Mouse (Mus musculus) heart, adult 11 months (tissue): ENCODE data around the gene Uvrag.
A peak's percentile ranks its signal among the peaks of the same experiment; 100 is the strongest.

Experiments
- DNase-seq: peaks from one replicate; pipeline ENCODE4 v3.0.0; 2022

Gene Uvrag

DNA sequence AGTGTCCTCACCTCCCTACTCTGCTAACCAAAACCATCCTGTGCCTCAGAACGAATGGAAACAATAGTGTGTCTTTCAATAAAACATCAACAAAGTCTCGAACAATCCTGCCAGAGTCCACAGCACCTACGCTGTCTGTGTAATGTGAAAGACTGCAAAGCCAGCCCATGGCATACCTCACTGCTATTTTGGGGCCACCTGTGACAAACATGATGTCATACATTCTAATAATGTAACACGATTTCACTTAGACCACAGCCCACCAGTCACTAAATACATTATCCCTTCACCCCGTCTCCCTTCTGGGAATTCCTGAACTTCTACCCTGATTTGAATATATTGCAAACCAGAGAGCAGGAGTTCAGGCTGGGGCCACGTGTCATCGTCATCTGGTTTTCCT is 173.3 kb downstream of the Uvrag start:
- peak; percentile 74 for DNase-seq

DNA sequence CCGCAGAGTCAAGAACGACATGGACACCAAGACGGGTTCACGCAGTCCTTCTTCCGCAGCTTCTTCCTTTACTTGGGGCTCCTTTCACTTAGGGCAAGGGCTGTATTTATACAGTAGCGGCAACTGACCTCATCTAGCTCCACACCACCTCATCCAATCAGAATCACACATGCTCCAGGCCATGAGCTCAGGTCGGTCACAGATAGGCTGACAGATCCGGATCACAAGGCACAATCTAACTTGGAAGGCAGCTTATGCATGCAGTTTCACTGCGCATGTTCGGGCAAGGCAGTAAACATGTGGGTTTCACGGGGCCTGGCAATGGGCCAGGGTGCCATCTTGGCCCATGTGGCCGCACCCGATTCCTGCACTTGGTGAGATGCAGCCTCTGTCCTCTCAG is 177.4 kb downstream of the Uvrag start:
- DNase-seq = peak; percentile 61

DNA sequence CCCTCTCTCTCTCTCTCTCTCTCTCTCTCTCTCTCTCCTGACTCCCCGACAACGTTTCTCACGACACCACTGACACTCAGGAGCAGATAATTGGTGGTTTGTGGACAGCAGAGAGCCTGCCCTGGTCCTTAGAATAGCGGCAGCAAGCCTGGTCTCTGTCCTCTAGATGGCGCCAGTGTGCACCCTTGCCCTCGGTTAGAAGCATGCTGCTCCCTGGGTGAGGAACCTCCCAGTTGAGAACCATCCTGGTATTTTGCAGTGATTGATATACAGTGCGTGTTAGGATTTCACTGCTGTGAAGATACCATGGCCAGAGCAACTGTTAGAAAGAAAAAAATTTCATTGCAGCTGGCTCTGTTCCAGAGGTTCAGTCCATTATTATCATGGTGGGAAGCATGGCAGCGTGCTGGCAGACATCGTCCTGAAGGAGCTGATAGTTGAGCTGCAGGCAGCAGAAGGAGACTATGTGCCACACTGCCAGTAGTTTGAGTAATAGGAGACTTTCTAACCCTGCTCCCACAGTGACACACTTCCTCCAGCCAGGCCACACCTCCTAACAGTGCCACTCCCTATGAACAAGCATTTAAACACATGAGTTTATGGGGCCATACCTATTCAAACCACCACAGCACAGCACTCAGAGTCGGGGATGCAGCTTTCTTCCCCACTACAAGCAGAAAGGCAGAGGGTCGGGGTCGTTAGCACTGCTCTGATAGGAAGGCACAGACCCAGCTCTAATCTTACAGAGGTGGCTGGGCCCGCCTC is 178.2 kb downstream of the Uvrag start:
- DNase-seq = peak; percentile 91

DNA sequence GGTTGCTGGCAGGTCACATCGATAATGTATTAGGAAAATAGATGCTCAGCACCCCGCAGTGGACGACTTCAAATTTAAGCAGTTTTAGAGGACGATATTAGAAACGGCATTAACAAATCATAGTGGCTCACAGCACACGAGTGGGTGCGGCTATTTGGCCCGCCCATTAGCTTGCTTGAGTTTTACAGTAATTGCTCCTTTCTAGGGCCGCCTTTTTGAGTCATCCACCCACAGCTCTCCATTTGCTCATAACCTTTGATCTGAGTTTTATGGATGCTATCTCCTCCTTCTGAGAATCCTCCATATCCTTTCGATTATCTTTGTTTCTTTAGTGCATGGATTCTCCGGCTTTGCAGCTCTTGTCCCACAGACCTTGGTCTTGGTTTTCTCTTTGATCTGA is 178.9 kb downstream of the Uvrag start:
- peak; percentile 72 for DNase-seq

DNA sequence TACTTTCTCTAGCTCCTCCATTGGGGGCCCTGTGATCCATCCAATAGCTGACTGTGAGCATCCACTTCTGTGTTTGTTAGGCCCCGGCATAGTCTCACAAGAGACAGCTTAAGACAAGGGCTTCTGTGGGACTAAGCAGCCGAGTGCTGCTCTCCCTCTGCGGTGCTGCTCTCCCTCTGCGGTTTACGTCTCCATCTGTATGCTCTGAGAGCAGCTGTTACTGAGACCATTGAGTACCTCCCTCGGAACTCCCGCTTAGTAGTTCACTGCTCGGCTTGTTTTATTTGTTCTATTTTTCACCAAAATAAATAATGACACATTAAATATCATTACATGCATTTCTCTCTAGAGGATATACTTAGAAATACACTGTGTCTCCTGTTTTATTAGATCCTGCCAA is 180.7 kb downstream of the Uvrag start:
- DNase-seq = peak; percentile 55

DNA sequence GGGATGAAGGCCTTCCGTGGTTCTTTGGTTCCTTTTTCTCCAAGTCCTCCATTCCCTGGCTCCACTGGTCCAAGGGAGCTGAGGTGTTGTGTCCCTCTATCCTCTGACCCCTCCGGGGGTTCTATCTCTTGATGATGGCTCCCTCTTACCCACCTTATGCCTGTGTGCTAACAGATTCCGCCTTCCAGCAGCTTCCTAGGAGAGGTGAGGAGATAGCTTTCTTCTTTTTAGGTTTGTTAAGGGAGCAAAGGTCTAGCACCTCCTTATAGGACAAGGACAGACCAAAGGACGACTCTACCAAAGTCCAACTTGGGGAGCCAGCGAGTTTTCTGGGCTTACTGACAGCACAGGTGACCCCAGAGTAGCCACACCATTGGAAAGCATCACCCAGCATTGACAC is 181.7 kb downstream of the Uvrag start:
- peak; percentile 66 for DNase-seq

DNA sequence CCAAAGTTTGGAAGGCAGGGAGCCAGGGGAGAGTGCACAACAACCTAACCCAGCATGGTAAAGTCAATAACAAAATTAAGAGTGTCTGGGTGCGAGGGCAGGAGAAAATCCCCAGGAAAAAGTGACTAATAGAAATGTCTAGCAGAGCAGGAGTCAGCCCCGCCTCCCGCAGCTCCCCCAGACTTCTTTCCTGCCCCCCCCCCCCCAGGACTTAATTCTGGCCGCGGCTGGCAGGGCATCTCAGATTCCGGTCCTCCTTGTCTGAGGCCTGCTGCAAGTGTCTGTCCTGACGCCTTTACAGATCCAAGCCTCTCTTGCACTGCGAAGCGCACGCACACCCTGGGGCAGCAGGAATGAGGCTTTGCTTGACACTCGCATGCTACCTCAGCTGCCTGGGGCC is 182.8 kb downstream of the Uvrag start:
- DNase-seq = peak; percentile 77

DNA sequence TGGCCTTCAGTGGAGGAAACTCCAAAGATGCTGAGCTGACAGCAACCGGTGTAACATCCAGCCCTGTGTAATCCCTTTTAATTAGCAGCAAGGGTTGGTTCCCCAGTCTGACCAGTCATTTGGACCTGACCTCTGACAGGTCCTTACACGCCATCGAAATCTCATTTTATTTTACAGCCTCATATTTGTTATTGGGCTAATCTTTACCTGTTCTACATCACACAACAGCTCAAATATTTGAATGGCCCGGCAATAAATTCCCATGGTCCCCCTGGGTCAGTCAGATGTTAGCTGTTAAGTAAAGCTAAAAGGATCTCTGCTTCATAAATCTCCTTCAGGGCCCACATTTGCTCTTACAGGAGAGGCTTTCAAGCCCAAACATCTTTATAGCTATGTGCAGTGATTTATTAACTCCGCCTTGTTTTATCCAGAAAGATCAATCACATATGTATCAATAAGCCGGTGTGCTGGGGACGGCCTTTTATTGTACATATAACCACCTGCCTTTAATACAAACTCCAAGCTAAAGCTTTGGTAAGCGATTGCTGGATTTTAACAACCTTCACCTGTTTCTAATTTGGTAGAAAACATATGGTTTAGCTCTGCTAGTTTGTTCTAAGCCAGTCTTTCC is 183.7 kb downstream of the Uvrag start:
- peak; percentile 27 for DNase-seq

DNA sequence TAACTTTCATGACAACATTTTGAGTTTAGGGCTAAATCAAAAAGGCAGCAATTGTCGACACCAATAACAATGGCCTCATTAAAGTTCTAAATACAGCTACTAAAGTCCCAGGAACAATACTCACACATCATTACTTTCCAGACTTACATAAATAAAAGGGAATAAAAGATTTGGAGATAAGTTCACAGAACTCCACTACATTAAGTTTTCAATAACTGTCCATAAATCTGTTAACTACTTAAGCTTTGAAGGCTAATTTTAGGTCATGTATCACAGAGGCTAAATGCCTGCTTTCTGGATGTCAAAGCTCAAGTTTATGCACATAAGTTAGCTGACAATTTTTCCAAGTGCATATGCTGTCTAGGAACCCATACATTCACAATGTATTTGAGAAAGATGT is 184.3 kb downstream of the Uvrag start:
- no peak for DNase-seq

DNA sequence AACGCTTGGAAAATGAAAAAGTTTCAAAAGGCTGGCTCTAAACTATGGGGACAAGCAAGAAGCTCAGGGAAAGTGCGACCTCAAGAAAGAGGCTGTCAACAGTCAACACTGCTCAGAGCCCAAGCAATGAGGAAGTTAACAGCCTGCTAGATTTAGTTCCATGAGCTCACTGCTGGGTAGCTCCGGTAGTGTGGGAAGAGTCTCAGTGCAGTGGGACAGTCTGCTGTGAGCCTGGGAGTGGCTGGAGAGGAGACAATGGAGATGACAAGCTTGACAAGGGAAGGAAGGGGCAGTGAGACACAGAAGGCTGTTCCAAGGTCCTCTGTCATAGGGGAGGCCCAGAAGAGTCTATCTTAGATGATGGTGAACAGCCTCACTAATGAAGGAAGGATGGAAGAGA is 187.3 kb downstream of the Uvrag start:
- peak; percentile 64 for DNase-seq

DNA sequence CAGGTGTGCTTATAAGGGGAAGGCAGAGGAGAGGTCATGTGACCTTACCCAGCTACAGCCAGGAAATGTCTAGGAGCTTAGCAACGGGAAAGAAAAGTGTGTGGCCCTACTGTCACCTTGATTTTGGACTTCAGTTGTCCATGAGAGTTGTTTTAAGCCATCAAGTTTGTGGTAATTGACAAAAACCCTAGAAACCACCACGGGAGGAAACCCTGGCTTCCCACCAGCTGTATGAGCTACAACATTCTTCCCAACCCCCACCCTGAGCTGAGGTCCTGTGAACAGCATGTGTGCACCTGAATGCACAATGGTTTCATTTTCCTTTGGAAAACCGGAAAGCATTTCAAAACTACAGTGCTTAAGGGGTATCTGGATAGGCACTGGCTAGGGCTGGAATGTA is 196.0 kb downstream of the Uvrag start:
- DNase-seq = peak; percentile 54

DNA sequence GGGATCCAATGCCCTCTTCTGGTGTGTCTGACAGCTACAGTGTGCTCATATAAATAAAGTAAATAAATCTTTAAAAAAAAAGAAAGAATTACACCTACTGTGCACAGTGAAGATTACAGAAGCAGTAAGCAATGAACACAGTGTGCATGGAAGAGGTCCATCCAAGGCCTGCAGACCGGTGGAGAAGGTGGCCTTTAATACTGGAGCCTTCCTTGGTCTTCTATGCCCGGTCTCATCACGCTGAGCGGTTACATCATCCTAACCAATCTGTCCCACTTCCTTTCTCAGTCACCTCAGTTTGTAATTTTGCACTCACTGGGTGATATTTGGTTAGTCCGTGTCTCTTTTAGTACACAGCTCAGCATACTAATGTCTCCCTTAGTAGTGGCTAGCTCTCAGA is 197.3 kb downstream of the Uvrag start:
- DNase-seq = peak; percentile 55

DNA sequence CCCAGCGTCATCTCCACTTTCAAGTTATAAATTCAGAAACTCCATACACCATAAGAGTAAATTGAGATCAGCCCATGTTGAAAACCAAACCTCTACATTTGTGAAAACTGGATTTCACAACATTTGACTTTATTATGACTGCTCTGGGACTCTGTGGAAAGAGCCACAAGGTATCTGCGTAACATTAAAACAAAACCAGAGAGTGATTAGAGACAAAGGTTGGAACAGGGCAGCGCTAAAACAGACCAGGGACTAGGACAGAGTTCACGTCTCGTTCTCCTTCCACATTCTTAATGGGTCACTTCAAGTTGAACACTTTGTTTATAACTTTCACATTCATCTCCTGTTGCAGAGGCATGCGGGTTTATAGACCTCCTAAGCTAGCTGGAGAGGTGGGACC is 198.2 kb downstream of the Uvrag start:
- no peak for DNase-seq

DNA sequence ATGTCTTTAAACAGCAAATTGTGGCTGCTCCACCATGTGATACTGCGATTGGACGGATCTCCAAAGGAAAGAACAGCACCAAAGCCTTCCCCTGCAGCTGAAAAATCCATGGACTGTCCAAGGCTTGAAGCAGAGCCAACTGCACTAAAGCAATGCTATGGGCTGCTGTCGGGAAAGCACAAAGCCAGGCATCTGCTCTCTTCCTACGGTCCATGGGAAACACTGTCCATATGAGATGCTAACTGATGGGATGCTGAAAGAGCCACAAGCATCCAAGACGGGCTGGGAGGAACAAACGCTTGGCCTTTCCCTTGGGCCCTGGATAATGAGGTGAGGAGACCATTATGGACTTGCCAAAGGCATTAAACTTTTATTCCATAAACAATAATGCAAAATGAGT is 201.7 kb downstream of the Uvrag start:
- peak; percentile 91 for DNase-seq

DNA sequence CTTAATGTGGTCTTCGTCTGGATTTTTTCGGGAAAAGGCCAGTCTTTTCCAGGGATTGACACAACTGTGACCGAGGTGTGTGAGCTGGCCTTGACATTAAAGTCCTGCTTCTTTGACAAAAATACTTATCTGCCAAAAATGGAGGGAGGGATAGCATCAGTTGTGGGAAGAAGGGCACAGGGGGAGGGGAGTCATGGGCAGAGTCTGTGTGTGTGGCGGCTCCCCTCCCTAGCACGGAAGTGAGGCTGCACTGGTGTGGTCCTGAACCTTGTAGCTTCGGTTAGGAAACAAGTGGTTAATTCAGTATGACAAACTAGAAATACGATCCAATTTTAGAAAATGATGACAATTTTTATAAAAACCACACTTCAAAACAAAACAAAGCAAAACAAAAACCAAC is 202.3 kb downstream of the Uvrag start:
- peak; percentile 51 for DNase-seq

DNA sequence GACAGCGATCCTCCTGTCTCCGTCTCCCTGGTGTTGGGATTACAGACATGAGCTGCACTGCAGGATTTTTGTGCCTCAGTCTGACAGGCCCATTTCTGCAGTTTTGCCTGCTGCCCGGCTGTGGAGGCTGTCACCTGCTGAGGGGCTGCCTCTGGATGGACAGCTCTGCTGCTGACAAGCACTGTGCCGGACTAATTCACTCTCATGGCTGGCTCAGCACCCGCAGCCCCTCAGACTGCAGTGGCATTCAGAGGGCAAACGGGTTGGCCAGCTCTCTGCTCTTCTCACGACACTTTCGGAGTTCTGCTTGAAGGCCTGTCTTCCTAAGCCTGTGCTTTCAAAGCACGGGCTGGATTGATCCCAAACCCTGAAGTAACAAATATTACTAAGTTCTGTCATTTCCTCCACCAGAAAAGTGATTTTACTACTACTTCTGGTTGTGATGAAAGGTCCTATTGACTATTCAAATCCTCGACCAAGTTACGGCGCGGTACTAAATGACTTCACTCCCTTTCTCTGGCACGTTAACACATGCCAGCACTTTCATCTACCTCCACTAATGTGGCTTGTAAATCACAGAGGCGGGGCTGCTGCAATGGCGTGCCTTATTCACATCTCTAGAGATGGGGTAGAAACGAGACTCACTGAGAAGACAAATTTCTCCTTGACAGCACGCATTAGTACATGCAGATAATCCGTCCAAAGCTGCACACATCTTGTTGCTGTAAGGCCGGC is 203.7 kb downstream of the Uvrag start:
- peak; percentile 34 for DNase-seq

DNA sequence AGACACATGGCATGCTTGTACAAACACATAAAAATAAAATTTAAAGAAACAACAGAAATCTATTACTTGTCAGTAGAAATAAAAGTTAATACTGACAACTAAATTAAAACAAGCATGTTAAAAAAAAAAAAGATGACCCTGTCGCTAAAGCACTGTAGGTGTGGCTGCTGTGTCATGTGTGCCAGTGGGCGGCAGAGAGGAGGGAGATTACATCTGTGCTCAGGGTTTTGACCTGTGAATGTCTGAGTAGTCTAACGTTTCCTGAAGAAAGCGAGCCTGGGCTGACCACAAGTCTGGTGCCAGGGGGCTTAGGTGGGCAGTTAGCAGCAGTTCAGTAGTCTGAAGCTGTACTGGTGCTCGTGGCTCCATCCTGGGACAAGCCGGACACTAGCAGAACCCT is 205.2 kb downstream of the Uvrag start:
- DNase-seq = no peak

DNA sequence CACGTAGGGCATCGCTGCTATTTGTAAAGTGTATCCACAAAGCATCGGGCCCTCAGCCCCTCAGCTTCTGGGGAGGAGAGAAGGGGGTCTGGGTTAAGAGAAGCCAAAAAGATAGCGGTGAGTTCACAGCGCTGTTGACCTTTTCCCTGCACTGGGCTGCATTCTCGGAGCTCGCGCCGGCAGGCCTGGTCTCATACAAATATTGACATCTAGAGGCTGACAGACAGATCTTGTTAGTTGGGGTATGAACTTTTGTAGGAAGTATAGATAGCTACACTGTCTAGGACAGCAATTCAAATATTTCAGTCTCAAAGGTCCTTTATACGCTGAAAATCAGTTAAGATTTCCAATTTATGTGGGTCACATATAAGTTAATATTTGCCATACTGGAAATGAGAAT is 205.7 kb downstream of the Uvrag start:
- no peak for DNase-seq

DNA sequence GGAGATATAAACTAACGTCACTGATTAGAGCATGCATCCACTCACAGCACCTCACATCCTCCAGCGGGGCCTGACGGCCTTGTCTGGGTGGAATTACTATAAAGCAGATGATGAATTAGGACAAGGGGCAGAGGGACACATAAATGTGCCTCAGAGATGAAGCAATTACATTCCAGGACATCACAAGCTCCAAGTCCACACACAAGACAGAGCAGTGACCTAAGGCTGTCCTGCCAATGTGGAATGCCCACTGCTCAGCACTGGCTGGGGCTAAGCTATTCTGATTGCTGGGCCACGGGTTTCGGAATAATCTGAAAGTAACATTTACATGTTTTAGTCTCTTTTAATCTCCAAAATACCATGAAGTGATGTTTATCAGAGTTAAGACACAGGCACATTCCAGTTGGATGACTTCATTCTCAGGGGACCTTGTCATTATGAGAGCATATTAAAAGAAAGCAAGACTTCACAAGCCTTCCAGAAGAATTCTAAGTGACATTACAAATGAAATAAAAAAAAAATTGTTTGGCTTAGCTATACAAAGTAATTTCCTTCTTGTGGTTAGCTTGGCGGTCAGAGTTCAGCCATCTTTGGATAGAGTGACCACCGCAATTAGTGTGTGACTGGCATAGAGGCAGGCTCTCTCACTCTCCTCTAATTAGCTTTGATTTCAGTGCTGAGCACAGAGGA is 212.5 kb downstream of the Uvrag start:
- DNase-seq = no peak

DNA sequence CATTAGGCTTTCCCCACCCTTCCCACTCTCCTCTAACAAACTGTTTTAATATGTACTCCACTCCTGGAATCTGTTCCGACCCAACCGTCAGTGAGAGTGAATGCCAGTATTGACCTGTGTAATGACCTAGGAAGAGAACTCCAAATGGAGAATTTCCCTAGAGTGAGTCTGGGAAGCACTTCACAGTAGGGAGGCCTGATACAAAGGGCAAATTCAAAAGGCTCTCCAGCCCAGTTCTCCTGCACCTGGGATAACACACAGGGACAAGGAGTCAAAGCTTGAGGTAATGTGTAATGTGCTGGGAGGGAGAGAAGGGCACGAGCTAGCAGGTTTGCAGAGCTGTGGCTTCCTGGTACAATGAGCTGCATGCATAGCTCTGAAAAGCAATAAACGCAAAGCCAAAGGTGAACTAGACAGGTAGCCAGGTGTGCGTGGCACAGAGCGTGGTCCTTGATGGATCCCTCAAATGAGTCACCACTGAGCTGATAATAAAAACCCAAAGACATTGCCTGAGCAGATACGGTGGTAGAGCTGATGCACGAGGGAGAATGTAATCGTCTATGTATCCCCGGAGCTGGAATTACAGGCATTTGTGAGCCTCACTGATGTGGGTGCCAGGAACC is 213.9 kb downstream of the Uvrag start:
- no peak for DNase-seq

DNA sequence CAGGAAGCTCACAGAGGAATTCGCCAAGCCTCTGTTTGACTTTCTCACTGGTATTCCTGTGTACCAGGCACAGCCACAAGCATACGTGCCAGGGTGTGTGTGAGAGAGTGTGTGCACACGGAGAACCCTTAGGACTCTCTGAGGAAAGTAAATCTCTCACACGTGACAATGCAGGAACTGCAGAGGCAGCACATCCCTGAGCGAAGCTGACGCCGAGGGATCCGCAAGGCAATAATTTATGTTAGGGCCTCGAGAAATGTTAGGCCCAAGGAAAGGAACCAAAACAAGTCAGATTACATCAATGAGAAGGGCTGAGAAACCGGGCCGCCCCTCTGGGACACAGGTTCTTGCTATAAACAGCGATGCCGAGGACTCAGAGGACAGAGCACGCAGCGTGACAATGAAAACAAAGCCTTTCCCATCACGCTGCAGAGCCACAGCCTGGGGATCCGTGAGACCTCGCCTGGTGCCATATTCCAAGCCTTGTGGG is 216.5 kb downstream of the Uvrag start:
- no peak for DNase-seq

DNA sequence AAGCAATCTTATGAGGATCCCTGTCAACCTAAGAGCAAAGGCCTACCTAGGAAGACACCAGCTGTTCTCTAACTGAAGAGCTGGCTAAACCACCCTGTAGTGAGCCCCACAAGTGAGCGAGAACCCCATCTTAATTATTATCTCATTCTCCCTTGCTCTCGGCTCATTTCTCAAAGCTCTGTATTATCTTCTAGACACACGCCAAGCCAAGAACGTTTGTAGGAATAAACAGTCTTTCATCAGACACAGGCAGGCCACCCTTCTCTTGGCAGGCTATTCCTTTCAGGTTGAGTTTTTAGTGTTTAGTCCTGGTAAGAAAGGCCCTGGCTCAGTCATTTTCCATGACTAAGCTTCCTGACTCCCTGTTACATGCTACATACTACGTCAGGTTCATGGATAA is 218.0 kb downstream of the Uvrag start:
- no peak for DNase-seq

DNA sequence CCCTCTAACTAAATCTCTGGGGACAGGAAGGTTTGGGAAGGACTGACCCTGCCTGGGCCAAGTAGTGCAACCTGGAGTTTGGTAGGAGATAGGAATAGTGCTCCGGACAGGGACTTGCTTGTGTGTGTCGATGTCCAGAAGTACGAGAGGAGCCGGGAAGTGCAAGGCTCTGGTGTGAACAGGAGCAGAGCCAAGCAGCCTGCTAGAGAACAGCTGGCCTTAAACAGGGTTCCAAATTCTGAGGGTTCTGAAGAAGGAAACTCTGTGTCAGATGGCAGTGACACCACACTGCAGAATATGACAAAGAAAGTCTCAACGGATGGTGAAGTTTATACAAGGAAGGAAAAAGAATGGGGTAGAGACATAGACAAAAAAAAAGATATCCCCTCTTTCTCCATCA is 223.5 kb downstream of the Uvrag start:
- DNase-seq = peak; percentile 96
